Mouse (Mus musculus) kidney, adult 2 months (tissue): ENCODE data around the gene Hist1h2bc.

ENCODE experiments used
- CTCF ChIP-seq: fragments of 200-500 bp; conservative IDR thresholded peaks from 2 replicates; pipeline ENCODE4 v1.5.1; 2011; ENCODE audit warnings: low read depth, mild to moderate bottlenecking, control low read depth, low read length, moderate library complexity, mixed read lengths; ENCODE audit not compliant: insufficient read depth, insufficient read length
- POLR2A ChIP-seq: fragments of 200-500 bp; IDR thresholded peaks from one replicate; pipeline ENCODE4 v1.6.1; 2011; ENCODE audit warnings: low read depth, low read length, control low read depth

- TF ChIP-seq CTCF = no peak
- TF ChIP-seq POLR2A = no peak
Observed at GRCm38 (mm10) chr13:23708654-23709053, 24.7 kb downstream of the Hist1h2bc start.
